Mouse (Mus musculus) left cerebral cortex, adult 9 months (tissue): ENCODE data around the gene Cstf1.

Experiments used
- DNase-seq, 2 experiments: peaks; one replicate each; pipeline ENCODE4 v3.0.0; 2022; ENCODE audit warnings: low spot score in 2 of 2

The Cstf1 gene

GRCm38 (mm10) chr2:172416218-172416617 lies 45.7 kb downstream of the Cstf1 start:
- DNase-seq = no peak

- no peak for DNase-seq
Measured at GRCm38 (mm10) chr2:172416876-172417275, 46.4 kb downstream of the Cstf1 start.

- DNase-seq = no peak
Measured at GRCm38 (mm10) chr2:172418208-172418607, 47.7 kb downstream of the Cstf1 start.

- no peak for DNase-seq
Measured at GRCm38 (mm10) chr2:172430609-172431008, 60.1 kb downstream of the Cstf1 start.
